8 mouse cellular contexts compared by ENCODE assay signal in the genomic region with DNA sequence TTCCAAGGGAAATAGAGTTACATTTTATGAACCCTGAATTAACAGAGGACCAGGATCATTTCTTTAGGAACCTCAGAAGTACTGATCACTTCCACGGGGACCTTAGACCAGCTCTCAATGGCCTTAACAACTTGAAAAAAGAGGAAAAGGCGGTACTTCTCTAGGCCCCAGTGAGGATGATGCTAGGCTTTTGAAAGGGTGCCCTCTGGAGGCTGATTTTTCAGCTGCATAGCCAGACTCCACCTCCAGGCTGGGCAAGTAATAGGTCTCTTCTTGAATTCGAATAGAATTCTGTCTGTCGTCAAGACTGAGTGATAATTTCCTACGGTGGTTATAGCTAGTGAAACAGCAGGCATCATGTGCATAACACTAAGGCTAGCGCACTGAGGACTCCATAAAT.
DNase-seq lines count a peak whose midpoint lies in the region; ATAC-seq lines count a peak whose summit lies in the region.

No protein-coding gene starts in this region.

- H3K27me3 ChIP-seq in embryonic facial prominence, embryonic 11.5 days (ENCODE audit: control insufficient read depth, insufficient read depth, low read length): no peaks in the 10 kb centered on the region

- peak; percentile 53 for DNase-seq in ES-CJ7 (ENCODE audit: low read depth, low spot score)
- DNase-seq in adrenal gland, postnatal 25 days: peak; percentile 37
- peak; percentile 61 for DNase-seq in embryonic facial prominence, embryonic 11.5 days (ENCODE audit: low spot score)
- peak; percentile 48 to 58 for DNase-seq in heart, postnatal 36 days
- peak; percentile 49 for DNase-seq in layer of hippocampus, adult 9-10 months (ENCODE audit: low spot score)
- DNase-seq in lung, postnatal 10 days: peak; percentile 76
- peak; percentile 70 for DNase-seq in right cerebral cortex, adult 18-20 months
- DNase-seq in urinary bladder, postnatal 36 days (ENCODE audit: low spot score in 2 of 2): peak; percentile 20 to 40

- no peaks in the 10 kb centered on the region for H3K4me1 ChIP-seq in embryonic facial prominence, embryonic 11.5 days (ENCODE audit: control insufficient read depth, insufficient read depth, low read length)

- no peak; the same call in 1 of the 2 replicates for ATAC-seq in embryonic facial prominence, embryonic 11.5 days (replicated peaks; ENCODE audit: insufficient number of reproducible peaks, low FRiP score, low TSS enrichment, low read depth)

- H3K9ac ChIP-seq in embryonic facial prominence, embryonic 11.5 days (replicated peaks; ENCODE audit: low read length): no peak overlapping the region

- H3K36me3 ChIP-seq in embryonic facial prominence, embryonic 11.5 days (replicated peaks; ENCODE audit: control insufficient read depth, insufficient read depth, low read depth, low read length): no peaks in the 10 kb centered on the region

- WGBS in embryonic facial prominence, embryonic 11.5 days: 26% methylated on average over 6 of the region's 6 CpGs

- no peaks in the 10 kb centered on the region for H3K9me3 ChIP-seq in embryonic facial prominence, embryonic 11.5 days (replicated peaks; ENCODE audit: control insufficient read depth, low read length)

- no peak overlapping the region for H3K4me3 ChIP-seq in embryonic facial prominence, embryonic 11.5 days (ENCODE audit: low read depth, low read length)

- no peak overlapping the region for H3K4me2 ChIP-seq in embryonic facial prominence, embryonic 11.5 days (ENCODE audit: low read depth, low read length)

- no peak overlapping the region for H3K27ac ChIP-seq in embryonic facial prominence, embryonic 11.5 days (replicated peaks; ENCODE audit: low read depth, low read length)

- intact Hi-C loops in heart, postnatal 36 days (cut with DNase I): loop anchor here (1.0 kb wide), 1 partner anchor 184 kb away; no protein-coding TSS in a partner anchor
